Mouse (Mus musculus): ENCODE measurements at regions not wholly inside any gene's neighbourhood (a gene's known extent, or its start where the extent isn't known, plus 50 kb on each side); places are given as distances from the start of the nearest gene placed in this dataset.
"Not testable (repeated sequence)": the region's sequence is repeated elsewhere in the genome, so short reads cannot be mapped to it uniquely, and the experiment has no call there.

- WGBS, result 54% methylated on average over 1 of the region's 1 CpGs
- Histone ChIP-seq H3K9me3 (replicated peaks) (no peaks in the 10 kb centered on the region), H3K4me1 (no peaks in the 10 kb centered on the region), H3K9ac (no peak overlapping the region), H3K36me3 (no peaks in the 10 kb centered on the region), H3K27ac (peak overlapping the region; percentile 22; the same call in 1 of the 2 replicates), H3K27me3 (peaks cover 3% of the 10 kb centered on the region; the same call in 1 of the 2 replicates), H3K4me2 (no peak overlapping the region), H3K4me3 (replicated peaks) (no peak overlapping the region)
- no peak for ATAC-seq (replicated peaks; ENCODE audit: low FRiP score)
Observed at GRCm38 (mm10) chrX:70871209-70871608, 178.8 kb upstream of the Mamld1 start.

GRCm38 (mm10) chrX:70881326-70881725 lies 168.7 kb upstream of the Mamld1 start:
- no peak overlapping the region for H3K4me2 ChIP-seq
- H3K27ac ChIP-seq, result no peak overlapping the region
- H3K4me1 ChIP-seq, result no peaks in the 10 kb centered on the region
- H3K4me3 ChIP-seq (replicated peaks), result no peak overlapping the region
- ATAC-seq (replicated peaks; ENCODE audit: low FRiP score), result no peak
- 79% methylated on average over 2 of the region's 2 CpGs for WGBS
- H3K9me3 ChIP-seq (replicated peaks), result no peaks in the 10 kb centered on the region
- no peak overlapping the region for H3K9ac ChIP-seq
- no peaks in the 10 kb centered on the region for H3K36me3 ChIP-seq
- peaks cover 4% of the 10 kb centered on the region; the same call in 1 of the 2 replicates for H3K27me3 ChIP-seq

GRCm38 (mm10) chrX:70883461-70883860 lies 166.6 kb upstream of the Mamld1 start:
- no peaks in the 10 kb centered on the region for H3K4me1 ChIP-seq
- 67% methylated on average over 2 of the region's 2 CpGs for WGBS
- no peak for ATAC-seq (replicated peaks; ENCODE audit: low FRiP score)

GRCm38 (mm10) chrX:70894517-70894916 lies 155.5 kb upstream of the Mamld1 start:
- Histone ChIP-seq H3K9ac (no peak overlapping the region), H3K27me3 (peaks cover 11% of the 10 kb centered on the region; the same call in 1 of the 2 replicates), H3K4me3 (replicated peaks) (no peak overlapping the region), H3K27ac (no peak overlapping the region), H3K4me2 (no peak overlapping the region), H3K36me3 (no peaks in the 10 kb centered on the region), H3K4me1 (no peaks in the 10 kb centered on the region), H3K9me3 (replicated peaks) (no peaks in the 10 kb centered on the region)
- WGBS, result 77% methylated on average over 2 of the region's 2 CpGs
- no peak for ATAC-seq (replicated peaks; ENCODE audit: low FRiP score)

More at GRCm38 (mm10) chrX:70883461-70883860, 166.6 kb upstream of the Mamld1 start:
- Histone ChIP-seq H3K4me3 (replicated peaks) (no peak overlapping the region), H3K9me3 (replicated peaks) (no peaks in the 10 kb centered on the region), H3K27ac (no peak overlapping the region), H3K9ac (no peak overlapping the region), H3K36me3 (no peaks in the 10 kb centered on the region), H3K27me3 (0 out of 2 replicates have a peak, but pooled peaks cover 4% of the 10 kb centered on the region), H3K4me2 (no peak overlapping the region)

GRCm38 (mm10) chrX:70895554-70895953 lies 154.5 kb upstream of the Mamld1 start:
- Histone ChIP-seq H3K4me1 (no peaks in the 10 kb centered on the region), H3K36me3 (no peaks in the 10 kb centered on the region), H3K4me3 (replicated peaks) (no peak overlapping the region), H3K4me2 (no peak overlapping the region), H3K27me3 (peaks cover 11% of the 10 kb centered on the region; the same call in 1 of the 2 replicates), H3K9ac (no peak overlapping the region), H3K27ac (no peak overlapping the region), H3K9me3 (replicated peaks) (no peaks in the 10 kb centered on the region)
- ATAC-seq (replicated peaks; ENCODE audit: low FRiP score), result no peak
- 78% methylated on average over 4 of the region's 4 CpGs for whole genome bisulfite sequencing

GRCm38 (mm10) chrX:70897110-70897721 lies 152.8 kb upstream of the Mamld1 start:
- no peaks in the 10 kb centered on the region for H3K36me3 ChIP-seq
- H3K27me3 ChIP-seq, result peaks cover 11% of the 10 kb centered on the region; the same call in 1 of the 2 replicates
- H3K9ac ChIP-seq, result no peak overlapping the region
- H3K4me2 ChIP-seq, result no peak overlapping the region
- WGBS, result 51% methylated on average over 2 of the region's 2 CpGs
- ATAC-seq (replicated peaks; ENCODE audit: low FRiP score), result peak; percentile 43; the same call in 1 of the 2 replicates
- H3K9me3 ChIP-seq (replicated peaks), result no peaks in the 10 kb centered on the region
- 0 out of 2 replicates have a peak overlapping the region, but pooled peaks have one; percentile 18 for H3K27ac ChIP-seq
- H3K4me3 ChIP-seq (replicated peaks), result no peak overlapping the region
- H3K4me1 ChIP-seq, result no peaks in the 10 kb centered on the region

GRCm38 (mm10) chrX:70898836-70899235 lies 151.2 kb upstream of the Mamld1 start:
- not testable (repeated sequence) for H3K4me2 ChIP-seq; H3K27me3 ChIP-seq; H3K4me1 ChIP-seq; H3K9ac ChIP-seq; H3K27ac ChIP-seq; H3K36me3 ChIP-seq; H3K9me3 ChIP-seq (replicated peaks); ATAC-seq (replicated peaks; ENCODE audit: low FRiP score); H3K4me3 ChIP-seq (replicated peaks)
- 100% methylated on average over 1 of the region's 1 CpGs for WGBS

GRCm38 (mm10) chrX:70899720-70900479 lies 150.2 kb upstream of the Mamld1 start:
- no peak for ATAC-seq (replicated peaks; ENCODE audit: low FRiP score)
- WGBS, result 73% methylated on average over 8 of the region's 8 CpGs
- H3K27ac ChIP-seq, result no peak overlapping the region
- H3K9me3 ChIP-seq (replicated peaks), result no peaks in the 10 kb centered on the region
- H3K36me3 ChIP-seq, result no peaks in the 10 kb centered on the region
- H3K9ac ChIP-seq, result no peak overlapping the region
- no peaks in the 10 kb centered on the region for H3K4me1 ChIP-seq
- H3K4me3 ChIP-seq (replicated peaks), result no peak overlapping the region
- H3K4me2 ChIP-seq, result no peak overlapping the region
- peaks cover 7% of the 10 kb centered on the region; the same call in 1 of the 2 replicates for H3K27me3 ChIP-seq

- ATAC-seq (replicated peaks; ENCODE audit: low FRiP score), result no peak
- 68% methylated on average over 2 of the region's 2 CpGs for WGBS
- H3K4me1 ChIP-seq, result no peaks in the 10 kb centered on the region
- no peak overlapping the region for H3K27ac ChIP-seq
- no peak overlapping the region for H3K4me2 ChIP-seq
- H3K9me3 ChIP-seq (replicated peaks), result no peaks in the 10 kb centered on the region
- no peak overlapping the region for H3K9ac ChIP-seq
- 0 out of 2 replicates have a peak, but pooled peaks cover under 1% of the 10 kb centered on the region for H3K27me3 ChIP-seq
- H3K36me3 ChIP-seq, result no peaks in the 10 kb centered on the region
- H3K4me3 ChIP-seq (replicated peaks), result no peak overlapping the region
Observed at GRCm38 (mm10) chrX:70925646-70926045, 124.4 kb upstream of the Mamld1 start.

GRCm38 (mm10) chrX:70931944-70932343 lies 118.1 kb upstream of the Mamld1 start:
- no peaks in the 10 kb centered on the region for H3K9me3 ChIP-seq (replicated peaks)
- H3K27me3 ChIP-seq, result peaks cover 21% of the 10 kb centered on the region; the same call in 1 of the 2 replicates
- 36% methylated on average over 2 of the region's 2 CpGs for WGBS
- no peak overlapping the region for H3K9ac ChIP-seq
- no peaks in the 10 kb centered on the region for H3K36me3 ChIP-seq
- H3K4me2 ChIP-seq, result no peak overlapping the region
- H3K27ac ChIP-seq, result no peak overlapping the region
- H3K4me1 ChIP-seq, result no peaks in the 10 kb centered on the region
- no peak for ATAC-seq (replicated peaks; ENCODE audit: low FRiP score)
- no peak overlapping the region for H3K4me3 ChIP-seq (replicated peaks)

- H3K27me3 ChIP-seq, result 0 out of 2 replicates have a peak, but pooled peaks cover 2% of the 10 kb centered on the region
- H3K27ac ChIP-seq, result no peak overlapping the region
- no peaks in the 10 kb centered on the region for H3K36me3 ChIP-seq
- H3K4me3 ChIP-seq (replicated peaks), result no peak overlapping the region
- H3K9me3 ChIP-seq (replicated peaks), result no peaks in the 10 kb centered on the region
- no peaks in the 10 kb centered on the region for H3K4me1 ChIP-seq
- no peak for ATAC-seq (replicated peaks; ENCODE audit: low FRiP score)
- no peak overlapping the region for H3K9ac ChIP-seq
- 61% methylated on average over 2 of the region's 2 CpGs for WGBS
- H3K4me2 ChIP-seq, result no peak overlapping the region
Observed at GRCm38 (mm10) chrX:70945382-70945781, 104.7 kb upstream of the Mamld1 start.

- Histone ChIP-seq H3K4me3 (replicated peaks) (no peak overlapping the region), H3K36me3 (no peaks in the 10 kb centered on the region), H3K9ac (no peak overlapping the region), H3K27ac (no peak overlapping the region), H3K4me1 (no peaks in the 10 kb centered on the region), H3K4me2 (no peak overlapping the region), H3K27me3 (0 out of 2 replicates have a peak, but pooled peaks cover 2% of the 10 kb centered on the region), H3K9me3 (replicated peaks) (no peaks in the 10 kb centered on the region)
- peak; percentile 54; the same call in 1 of the 2 replicates for ATAC-seq (replicated peaks; ENCODE audit: low FRiP score)
- WGBS, result 43% methylated on average over 8 of the region's 8 CpGs
Observed at GRCm38 (mm10) chrX:70946052-70946451, 104.0 kb upstream of the Mamld1 start.
